Mouse (Mus musculus) adrenal gland, adult 8-10 months (tissue): ENCODE measurements at regions not wholly inside any gene's neighbourhood (a gene's known extent, or its start where the extent isn't known, plus 50 kb on each side); places are given as distances from the start of the nearest gene placed in this dataset.
"Not testable (repeated sequence)": the region's sequence is repeated elsewhere in the genome, so short reads cannot be mapped to it uniquely, and the experiment has no call there.

Source experiments
- DNase-seq: peaks from one replicate; pipeline ENCODE4 v3.0.0; 2022

GRCm38 (mm10) chr5:148820476-148820875, 108.6 kb downstream of the Katnal1 start:
- DNase-seq = peak; percentile 49

- no peak for DNase-seq
These were observed 109.7 kb downstream of the Katnal1 start for GRCm38 (mm10) chr5:148819423-148819822.

- DNase-seq = peak; percentile 78
These were observed 110.4 kb downstream of the Katnal1 start for GRCm38 (mm10) chr5:148818746-148819145.

GRCm38 (mm10) chr5:148812840-148813239, 116.3 kb downstream of the Katnal1 start:
- no peak for DNase-seq

- peak; percentile 61 for DNase-seq
These were observed 117.1 kb downstream of the Katnal1 start for GRCm38 (mm10) chr5:148812016-148812415.

GRCm38 (mm10) chr5:148809485-148809884, 119.6 kb downstream of the Katnal1 start:
- no peak for DNase-seq

GRCm38 (mm10) chr5:148809055-148809454, 120.1 kb downstream of the Katnal1 start:
- DNase-seq = no peak

GRCm38 (mm10) chr5:148808426-148808825, 120.7 kb downstream of the Katnal1 start:
- DNase-seq = no peak

- DNase-seq = no peak
These were observed 121.5 kb downstream of the Katnal1 start for GRCm38 (mm10) chr5:148807612-148808011.

GRCm38 (mm10) chr5:148805030-148805429, 124.1 kb downstream of the Katnal1 start:
- no peak for DNase-seq

GRCm38 (mm10) chr5:148803772-148804171, 125.3 kb downstream of the Katnal1 start:
- no peak for DNase-seq

- no peak for DNase-seq
These were observed 126.4 kb downstream of the Katnal1 start for GRCm38 (mm10) chr5:148802720-148803119.

- DNase-seq = no peak
These were observed 130.6 kb downstream of the Katnal1 start for GRCm38 (mm10) chr5:148798541-148798940.

- DNase-seq = no peak
These were observed 133.0 kb downstream of the Katnal1 start for GRCm38 (mm10) chr5:148796072-148796471.

- peak; percentile 25 for DNase-seq
These were observed 134.7 kb downstream of the Katnal1 start for GRCm38 (mm10) chr5:148794465-148794864.

GRCm38 (mm10) chr5:148792736-148793440, 136.2 kb downstream of the Katnal1 start:
- DNase-seq = peak; percentile 58

GRCm38 (mm10) chr5:148791651-148792050, 137.5 kb downstream of the Katnal1 start:
- DNase-seq = no peak

- not testable (repeated sequence) for DNase-seq
These were observed 138.8 kb downstream of the Katnal1 start for GRCm38 (mm10) chr5:148790343-148790742.

GRCm38 (mm10) chr5:148789823-148790222, 139.3 kb downstream of the Katnal1 start:
- no peak for DNase-seq

GRCm38 (mm10) chr5:148789147-148789566, 140.0 kb downstream of the Katnal1 start:
- DNase-seq = no peak

- DNase-seq = no peak
These were observed 140.4 kb downstream of the Katnal1 start for GRCm38 (mm10) chr5:148788690-148789089.

GRCm38 (mm10) chr5:148787270-148787669, 141.8 kb downstream of the Katnal1 start:
- DNase-seq = no peak

- not testable (repeated sequence) for DNase-seq
These were observed 148.0 kb downstream of the Katnal1 start for GRCm38 (mm10) chr5:148781076-148781475.

- DNase-seq = peak; percentile 17
These were observed 152.1 kb downstream of the Katnal1 start for GRCm38 (mm10) chr5:148776796-148777659.
